Comparison of ENCODE assay signal across 8 mouse cellular contexts in the genomic region with DNA sequence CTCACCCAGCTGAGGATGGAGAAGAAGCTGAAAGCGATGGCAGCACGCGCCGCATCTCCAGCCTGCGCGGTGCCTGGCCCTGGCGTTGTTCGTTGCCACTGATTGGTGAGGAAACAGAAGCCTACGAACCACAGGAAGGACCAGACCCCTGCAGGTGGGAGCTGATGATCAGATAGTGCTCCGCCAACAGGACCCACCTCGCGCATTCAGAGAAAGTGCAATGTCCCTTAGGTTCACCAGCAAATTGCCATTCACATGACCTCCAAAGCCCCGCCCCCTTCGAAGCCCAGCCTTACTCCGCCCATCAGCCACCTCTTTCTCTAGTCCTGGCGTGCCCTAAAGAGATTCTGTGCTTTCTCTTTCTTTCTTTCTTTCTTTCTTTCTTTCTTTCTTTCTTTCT. TPM values are rescaled to one million over a fixed set of nuclear protein-coding genes. Genes with fewer than 3 reads are reported as not detected.
DNase-seq lines count a peak whose midpoint lies in the region; ATAC-seq and TF ChIP-seq lines count a peak whose summit lies in the region.

No protein-coding gene starts in this region.

- no peak overlapping the region for H3K4me3 ChIP-seq in forebrain, embryonic 12.5 days (replicated peaks)
- H3K4me3 ChIP-seq in kidney, embryonic 14.5 days (ENCODE audit: low read length): peak overlapping the region; percentile 12; the same call in 1 of the 2 replicates
- no peak overlapping the region for H3K4me3 ChIP-seq in cerebellum, adult 2 months (replicated peaks; ENCODE audit: insufficient read depth, low read depth, low read length)

- H3K27ac ChIP-seq in forebrain, embryonic 12.5 days: no peak overlapping the region
- H3K27ac ChIP-seq in kidney, embryonic 14.5 days (ENCODE audit: low read depth, low read length): no peak overlapping the region
- no peak overlapping the region for H3K27ac ChIP-seq in cerebellum, adult 2 months (ENCODE audit: insufficient read depth, low read length)

- H3K4me1 ChIP-seq in forebrain, embryonic 12.5 days: peaks cover 33% of the 10 kb centered on the region
- peaks cover 15% of the 10 kb centered on the region; the same call in 1 of the 2 replicates for H3K4me1 ChIP-seq in kidney, embryonic 14.5 days (ENCODE audit: control insufficient read depth, insufficient read depth, low read length)
- H3K4me1 ChIP-seq in cerebellum, adult 2 months (ENCODE audit: control insufficient read depth, insufficient read depth, low read length): peaks cover 20% of the 10 kb centered on the region

- H3K27me3 ChIP-seq in forebrain, embryonic 12.5 days: peaks cover 52% of the 10 kb centered on the region
- H3K27me3 ChIP-seq in kidney, embryonic 14.5 days (ENCODE audit: control insufficient read depth, insufficient read depth, low read length): peaks cover 42% of the 10 kb centered on the region
- H3K27me3 ChIP-seq in cerebellum, adult 2 months (ENCODE audit: control insufficient read depth, insufficient read depth, low read length): no peaks in the 10 kb centered on the region

- no peak for ATAC-seq in forebrain, embryonic 12.5 days (ENCODE audit: low FRiP score)
- no peak for ATAC-seq in kidney, embryonic 14.5 days (ENCODE audit: low FRiP score, low TSS enrichment)

- no peak for TF ChIP-seq CTCF in cerebellum, adult 2 months (IDR thresholded peaks at IDR 0.05; ENCODE audit: borderline replicate concordance, insufficient read depth, low read depth, low read length)

- DNase-seq in 416B (ENCODE audit: low read depth): peak; percentile 76
- peak; percentile 80 for DNase-seq in ES-CJ7 (ENCODE audit: low read depth, low spot score)
- DNase-seq in lung, postnatal 25 days (ENCODE audit: low spot score): peak; percentile 60
- DNase-seq in thymus, postnatal 0 days (ENCODE audit: low spot score): peak; percentile 44
- DNase-seq in cerebellum, adult 2 months: no peak
- DNase-seq in left cerebral cortex, adult 18-20 months (ENCODE audit: low spot score in 2 of 2): no peak

- peak overlapping the region; percentile 27; the same call in 1 of the 2 replicates for H3K4me2 ChIP-seq in forebrain, embryonic 12.5 days
- H3K4me2 ChIP-seq in kidney, embryonic 14.5 days (replicated peaks; ENCODE audit: low read depth, low read length): 0 out of 2 replicates have a peak overlapping the region, but pooled peaks have one; percentile 22

- H3K9me3 ChIP-seq in forebrain, embryonic 12.5 days: no peaks in the 10 kb centered on the region
- no peaks in the 10 kb centered on the region for H3K9me3 ChIP-seq in kidney, embryonic 14.5 days (ENCODE audit: control insufficient read depth, low read length)

- no peak for TF ChIP-seq POLR2A in cerebellum, adult 2 months (IDR thresholded peaks at IDR 0.05; ENCODE audit: borderline replicate concordance, insufficient read depth, low read length)

- H3K9ac ChIP-seq in forebrain, embryonic 12.5 days: no peak overlapping the region
- no peak overlapping the region for H3K9ac ChIP-seq in kidney, embryonic 14.5 days (ENCODE audit: low read depth, low read length)

- H3K36me3 ChIP-seq in forebrain, embryonic 12.5 days (replicated peaks): peaks cover 11% of the 10 kb centered on the region
- peaks cover 8% of the 10 kb centered on the region; the same call in 1 of the 2 replicates for H3K36me3 ChIP-seq in kidney, embryonic 14.5 days (ENCODE audit: control insufficient read depth, insufficient read depth, low read length)

- 23% methylated on average over 16 of the region's 16 CpGs for WGBS in forebrain, embryonic 12.5 days
- WGBS in kidney, embryonic 14.5 days: 27% methylated on average over 16 of the region's 16 CpGs
- whole genome bisulfite sequencing in cerebellum, adult 2 months: 50% methylated on average over 16 of the region's 16 CpGs

RNA-seq across cellular contexts. Expression of gene Syngr3, which starts 3.2 kb away (rescaled TPM):
- 27.8 and 33.5 TPM in 2 replicates for polyA plus RNA-seq in forebrain, embryonic 12.5 days (2016; fragmentation: Nextera tagmentation; extraction: Ambion mirVana)
- 1.0 and 1.2 TPM in 2 replicates for polyA plus RNA-seq in kidney, embryonic 14.5 days (2014; fragmentation: Nextera tagmentation; extraction: Ambion mirVana)
- polyA plus RNA-seq in thymus, postnatal 0 days (2015; fragmentation: Nextera tagmentation; extraction: Ambion mirVana): 0.09 and 0.13 TPM in 2 replicates
- 130 and 132 TPM in 2 replicates for polyA plus RNA-seq in cerebellum, adult 2 months (2012; rRNA removed)
- total RNA-seq in left cerebral cortex, adult 18-20 months (2021): 100 to 1,000 TPM; 191 to 195 TPM

RNA-seq across cellular contexts. Expression of gene Gfer, which starts 9.4 kb away (rescaled TPM):
- 49.1 and 50.2 TPM in 2 replicates for polyA plus RNA-seq in forebrain, embryonic 12.5 days (2016; fragmentation: Nextera tagmentation; extraction: Ambion mirVana)
- 48.1 and 54.4 TPM in 2 replicates for polyA plus RNA-seq in kidney, embryonic 14.5 days (2014; fragmentation: Nextera tagmentation; extraction: Ambion mirVana)
- polyA plus RNA-seq in thymus, postnatal 0 days (2015; fragmentation: Nextera tagmentation; extraction: Ambion mirVana): 36.0 and 36.2 TPM in 2 replicates
- polyA plus RNA-seq in cerebellum, adult 2 months (2012; rRNA removed): 26.7 and 30.9 TPM in 2 replicates
- 10 to 100 TPM; 20.6 to 23.9 TPM for total RNA-seq in left cerebral cortex, adult 18-20 months (2021)

RNA-seq across cellular contexts. Expression of gene Noxo1, which starts 9.5 kb away (rescaled TPM):
- 1.6 and 2.6 TPM in 2 replicates for polyA plus RNA-seq in forebrain, embryonic 12.5 days (2016; fragmentation: Nextera tagmentation; extraction: Ambion mirVana)
- 3.1 and 3.5 TPM in 2 replicates for polyA plus RNA-seq in kidney, embryonic 14.5 days (2014; fragmentation: Nextera tagmentation; extraction: Ambion mirVana)
- polyA plus RNA-seq in thymus, postnatal 0 days (2015; fragmentation: Nextera tagmentation; extraction: Ambion mirVana): 2.3 and 3.0 TPM in 2 replicates
- polyA plus RNA-seq in cerebellum, adult 2 months (2012; rRNA removed): 7.3 and 7.4 TPM in 2 replicates
- total RNA-seq in left cerebral cortex, adult 18-20 months (2021): 1 to 10 TPM; 1.9 to 2.1 TPM

RNA-seq across cellular contexts. Expression of gene Zfp598, which starts 17.0 kb away (rescaled TPM):
- 25.5 and 26.9 TPM in 2 replicates for polyA plus RNA-seq in forebrain, embryonic 12.5 days (2016; fragmentation: Nextera tagmentation; extraction: Ambion mirVana)
- polyA plus RNA-seq in kidney, embryonic 14.5 days (2014; fragmentation: Nextera tagmentation; extraction: Ambion mirVana): 25.3 and 34.4 TPM in 2 replicates
- 11.6 and 14.5 TPM in 2 replicates for polyA plus RNA-seq in thymus, postnatal 0 days (2015; fragmentation: Nextera tagmentation; extraction: Ambion mirVana)
- polyA plus RNA-seq in cerebellum, adult 2 months (2012; rRNA removed): 92.6 and 98.6 TPM in 2 replicates
- total RNA-seq in left cerebral cortex, adult 18-20 months (2021): 10 to 100 TPM; 41.4 to 45.5 TPM

RNA-seq across cellular contexts. Expression of gene Tbl3, which starts 20.9 kb away (rescaled TPM):
- polyA plus RNA-seq in forebrain, embryonic 12.5 days (2016; fragmentation: Nextera tagmentation; extraction: Ambion mirVana): 94.7 and 98.0 TPM in 2 replicates
- 64.8 and 105 TPM in 2 replicates for polyA plus RNA-seq in kidney, embryonic 14.5 days (2014; fragmentation: Nextera tagmentation; extraction: Ambion mirVana)
- polyA plus RNA-seq in thymus, postnatal 0 days (2015; fragmentation: Nextera tagmentation; extraction: Ambion mirVana): 65.9 TPM in 2 replicates
- polyA plus RNA-seq in cerebellum, adult 2 months (2012; rRNA removed): 60.6 and 62.4 TPM in 2 replicates
- total RNA-seq in left cerebral cortex, adult 18-20 months (2021): 10 to 100 TPM; 28.5 to 30.5 TPM

Comparison
In these comparisons a context has a peak if more than half of its experiments do, and no peak if none do; other contexts are left out.
1. DNase-seq: peak in 416B (single experiment), ES-CJ7 (single experiment), lung, postnatal 25 days (single experiment) and thymus, postnatal 0 days (single experiment); none in cerebellum, adult 2 months (0 of 2) and left cerebral cortex, adult 18-20 months (0 of 2).
2. RNA of gene Syngr3, which starts 3.2 kb away (polyA plus RNA-seq): 130 to 132 TPM in cerebellum, adult 2 months and 27.8 to 33.5 TPM in forebrain, embryonic 12.5 days; 1.0 to 1.2 TPM in kidney, embryonic 14.5 days and 0.09 to 0.13 TPM in thymus, postnatal 0 days; every median in the first group is over 10 times any median in the second.